Mouse (Mus musculus) ES-E14 (cell line): ENCODE results near the gene Ubr1.

Source experiments
- CHD2 ChIP-seq: IDR thresholded peaks from 2 replicates; pipeline ENCODE4 v1.6.1; 2014; ENCODE audit warnings: mild to moderate bottlenecking, low read depth, low read length, inconsistent platforms
- HCFC1 ChIP-seq: IDR thresholded peaks from 2 replicates; pipeline ENCODE4 v1.6.1; 2012; ENCODE audit warnings: low read length, inconsistent platforms, borderline replicate concordance; ENCODE audit not compliant: insufficient read depth
- MAFK ChIP-seq: IDR thresholded peaks from 2 replicates; pipeline ENCODE4 v1.6.1; 2014; ENCODE audit warnings: mild to moderate bottlenecking, low read depth, low read length, inconsistent platforms; ENCODE audit not compliant: insufficient read depth
- ZC3H11A ChIP-seq: IDR thresholded peaks from 2 replicates; pipeline ENCODE4 v1.6.1; 2012; ENCODE audit warnings: low read depth, mild to moderate bottlenecking, inconsistent platforms, low read length, borderline replicate concordance

- no peak for TF ChIP-seq ZC3H11A
- no peak for TF ChIP-seq HCFC1
- no peak for TF ChIP-seq CHD2
- TF ChIP-seq MAFK, result no peak
These were observed 36.5 kb upstream of the Ubr1 start for GRCm38 (mm10) chr2:121006986-121007385.
